Mouse (Mus musculus): Measurements from ENCODE around the gene Padi4. TPM values are rescaled to one million over a fixed set of nuclear protein-coding genes. Genes with fewer than 3 reads are reported as not detected.

Padi4 gene
- polyA plus RNA-seq, 1 experiment from 2014 or later, result 0.06 TPM

GRCm38 (mm10) chr4:140784292-140784945 lies 10.4 kb upstream of the Padi4 start:
- Histone ChIP-seq H3K36me3 (no peaks in the 10 kb centered on the region), H3K4me3 (no peak overlapping the region), H3K4me1 (no peaks in the 10 kb centered on the region), H3K9me3 (no peaks in the 10 kb centered on the region), H3K4me2 (replicated peaks) (no peak overlapping the region), H3K9ac (replicated peaks) (no peak overlapping the region), H3K27ac (replicated peaks) (no peak overlapping the region), H3K27me3 (no peaks in the 10 kb centered on the region)
- ATAC-seq (replicated peaks), result no peak
- WGBS, result 96% methylated on average over 9 of the region's 9 CpGs

- H3K36me3 ChIP-seq, result no peaks in the 10 kb centered on the region
- no peak for ATAC-seq (replicated peaks)
- H3K4me3 ChIP-seq, result no peak overlapping the region
- 89% methylated on average over 9 of the region's 9 CpGs for WGBS
- no peak overlapping the region for H3K4me2 ChIP-seq (replicated peaks)
- no peaks in the 10 kb centered on the region for H3K9me3 ChIP-seq
- no peak overlapping the region for H3K9ac ChIP-seq (replicated peaks)
- H3K27ac ChIP-seq (replicated peaks), result no peak overlapping the region
- no peaks in the 10 kb centered on the region for H3K27me3 ChIP-seq
- H3K4me1 ChIP-seq, result no peaks in the 10 kb centered on the region
Observed at GRCm38 (mm10) chr4:140782821-140783220, 8.8 kb upstream of the Padi4 start.

- Histone ChIP-seq H3K9ac (replicated peaks) (no peak overlapping the region), H3K4me3 (no peak overlapping the region), H3K27me3 (no peaks in the 10 kb centered on the region), H3K9me3 (no peaks in the 10 kb centered on the region), H3K4me1 (no peaks in the 10 kb centered on the region), H3K36me3 (no peaks in the 10 kb centered on the region), H3K27ac (replicated peaks) (no peak overlapping the region), H3K4me2 (replicated peaks) (no peak overlapping the region)
- 91% methylated on average over 14 of the region's 14 CpGs for WGBS
- no peak for ATAC-seq (replicated peaks)
Observed at GRCm38 (mm10) chr4:140780507-140780906, 6.5 kb upstream of the Padi4 start.

GRCm38 (mm10) chr4:140779803-140780397 lies 5.9 kb upstream of the Padi4 start:
- 48% methylated on average over 19 of the region's 19 CpGs for WGBS
- Histone ChIP-seq H3K4me1 (no peaks in the 10 kb centered on the region), H3K9me3 (no peaks in the 10 kb centered on the region), H3K4me2 (replicated peaks) (no peak overlapping the region), H3K36me3 (no peaks in the 10 kb centered on the region), H3K27me3 (no peaks in the 10 kb centered on the region), H3K27ac (replicated peaks) (no peak overlapping the region), H3K9ac (replicated peaks) (no peak overlapping the region), H3K4me3 (no peak overlapping the region)
- ATAC-seq (replicated peaks), result no peak

GRCm38 (mm10) chr4:140776623-140777022 lies 2.6 kb upstream of the Padi4 start:
- Histone ChIP-seq H3K4me1 (no peaks in the 10 kb centered on the region), H3K4me2 (replicated peaks) (no peak overlapping the region), H3K9me3 (no peaks in the 10 kb centered on the region), H3K9ac (replicated peaks) (no peak overlapping the region), H3K36me3 (no peaks in the 10 kb centered on the region), H3K27ac (replicated peaks) (no peak overlapping the region), H3K27me3 (no peaks in the 10 kb centered on the region), H3K4me3 (no peak overlapping the region)
- no peak for ATAC-seq (replicated peaks)
- WGBS, result 84% methylated on average over 13 of the region's 13 CpGs

GRCm38 (mm10) chr4:140775876-140776275 lies 1.8 kb upstream of the Padi4 start:
- Histone ChIP-seq H3K27ac (replicated peaks) (no peak overlapping the region), H3K9me3 (no peaks in the 10 kb centered on the region), H3K27me3 (no peaks in the 10 kb centered on the region), H3K4me1 (no peaks in the 10 kb centered on the region), H3K4me3 (no peak overlapping the region), H3K36me3 (no peaks in the 10 kb centered on the region), H3K4me2 (replicated peaks) (no peak overlapping the region), H3K9ac (replicated peaks) (no peak overlapping the region)
- no peak for ATAC-seq (replicated peaks)
- 88% methylated on average over 10 of the region's 10 CpGs for WGBS

- H3K27me3 ChIP-seq, result no peaks in the 10 kb centered on the region
- ATAC-seq (replicated peaks), result no peak
- WGBS, result 86% methylated on average over 9 of the region's 9 CpGs
Observed at GRCm38 (mm10) chr4:140774893-140775292, 857 bp upstream of the Padi4 start.

GRCm38 (mm10) chr4:140771091-140771490 lies 2.9 kb downstream of the Padi4 start:
- H3K27ac ChIP-seq (replicated peaks), result no peak overlapping the region
- no peak overlapping the region for H3K9ac ChIP-seq (replicated peaks)
- H3K36me3 ChIP-seq, result no peaks in the 10 kb centered on the region
- H3K9me3 ChIP-seq, result no peaks in the 10 kb centered on the region
- no peak for ATAC-seq (replicated peaks)
- no peak overlapping the region for H3K4me2 ChIP-seq (replicated peaks)
- 46% methylated on average over 4 of the region's 4 CpGs for WGBS
- H3K4me1 ChIP-seq, result peaks cover 4% of the 10 kb centered on the region; the same call in 1 of the 2 replicates
- H3K27me3 ChIP-seq, result no peaks in the 10 kb centered on the region
- H3K4me3 ChIP-seq, result no peak overlapping the region

More at GRCm38 (mm10) chr4:140774893-140775292, 857 bp upstream of the Padi4 start:
- peaks cover 4% of the 10 kb centered on the region; the same call in 1 of the 2 replicates for H3K4me1 ChIP-seq
- no peak overlapping the region for H3K9ac ChIP-seq (replicated peaks)
- no peak overlapping the region for H3K4me2 ChIP-seq (replicated peaks)
- H3K9me3 ChIP-seq, result no peaks in the 10 kb centered on the region
- no peak overlapping the region for H3K27ac ChIP-seq (replicated peaks)
- no peak overlapping the region for H3K4me3 ChIP-seq
- H3K36me3 ChIP-seq, result no peaks in the 10 kb centered on the region

- Histone ChIP-seq H3K9ac (replicated peaks) (no peak overlapping the region), H3K4me1 (peaks cover 4% of the 10 kb centered on the region; the same call in 1 of the 2 replicates), H3K27me3 (no peaks in the 10 kb centered on the region), H3K4me3 (peak overlapping the region; percentile 16; the same call in 1 of the 2 replicates), H3K4me2 (replicated peaks) (peak overlapping the region; percentile 23), H3K9me3 (no peaks in the 10 kb centered on the region), H3K27ac (replicated peaks) (no peak overlapping the region), H3K36me3 (no peaks in the 10 kb centered on the region)
- no peak for ATAC-seq (replicated peaks)
- WGBS, result 3% methylated on average over 13 of the region's 13 CpGs
Observed at GRCm38 (mm10) chr4:140770433-140770832, 3.6 kb downstream of the Padi4 start.

- Histone ChIP-seq H3K9me3 (no peaks in the 10 kb centered on the region), H3K4me2 (replicated peaks) (no peak overlapping the region), H3K36me3 (no peaks in the 10 kb centered on the region), H3K27me3 (no peaks in the 10 kb centered on the region), H3K4me1 (peaks cover 4% of the 10 kb centered on the region; the same call in 1 of the 2 replicates), H3K4me3 (no peak overlapping the region), H3K27ac (replicated peaks) (no peak overlapping the region), H3K9ac (replicated peaks) (no peak overlapping the region)
- ATAC-seq (replicated peaks), result no peak
- WGBS, result 82% methylated on average over 5 of the region's 5 CpGs
Observed at GRCm38 (mm10) chr4:140768973-140769372, 5.1 kb downstream of the Padi4 start.

- Histone ChIP-seq H3K27me3 (no peaks in the 10 kb centered on the region), H3K9me3 (no peaks in the 10 kb centered on the region), H3K4me2 (replicated peaks) (no peak overlapping the region), H3K4me1 (peaks cover 4% of the 10 kb centered on the region; the same call in 1 of the 2 replicates), H3K36me3 (no peaks in the 10 kb centered on the region), H3K9ac (replicated peaks) (no peak overlapping the region), H3K4me3 (no peak overlapping the region), H3K27ac (replicated peaks) (no peak overlapping the region)
- WGBS, result 87% methylated on average over 3 of the region's 3 CpGs
- no peak for ATAC-seq (replicated peaks)
Observed at GRCm38 (mm10) chr4:140765936-140766335, 8.1 kb downstream of the Padi4 start.

- 20% methylated on average over 9 of the region's 9 CpGs for WGBS
- no peak overlapping the region for H3K4me2 ChIP-seq (replicated peaks)
- no peak overlapping the region for H3K4me3 ChIP-seq
- no peaks in the 10 kb centered on the region for H3K4me1 ChIP-seq
- H3K27me3 ChIP-seq, result no peaks in the 10 kb centered on the region
- no peak overlapping the region for H3K27ac ChIP-seq (replicated peaks)
- no peak for ATAC-seq (replicated peaks)
- no peaks in the 10 kb centered on the region for H3K9me3 ChIP-seq
- H3K9ac ChIP-seq (replicated peaks), result no peak overlapping the region
- no peaks in the 10 kb centered on the region for H3K36me3 ChIP-seq
Observed at GRCm38 (mm10) chr4:140763158-140763557, 10.9 kb downstream of the Padi4 start.
